Mouse (Mus musculus) embryonic facial prominence, embryonic 15.5 days (tissue): ENCODE data around the gene Zfp579. TPM values are rescaled to one million over a fixed set of nuclear protein-coding genes. Genes with fewer than 3 reads are reported as not detected.
"Not testable (repeated sequence)": the region's sequence is repeated elsewhere in the genome, so short reads cannot be mapped to it uniquely, and the experiment has no call there.

Source experiments
- ATAC-seq: fragments of 200-750 bp; cut with Nextera tagmentation; 2 replicates; pipeline ENCODE4 v1.8.0; 2017; ENCODE audit warnings: low read depth, moderate TSS enrichment; ENCODE audit not compliant: insufficient number of reproducible peaks, low FRiP score, low TSS enrichment
- H3K27ac ChIP-seq: fragments of 300-500 bp; sonication (generic); replicated peaks from 2 replicates; pipeline ENCODE4 v1.5.1; 2015; ENCODE audit warnings: mild to moderate bottlenecking, inconsistent platforms
- H3K27me3 ChIP-seq: fragments of 300-500 bp; sonication (generic); 2 replicates; pipeline ENCODE4 v1.6.1; 2015; ENCODE audit warnings: inconsistent platforms
- H3K36me3 ChIP-seq: fragments of 300-500 bp; sonication (generic); 2 replicates; pipeline ENCODE4 v1.6.1; 2015; ENCODE audit warnings: mild to moderate bottlenecking, inconsistent platforms
- H3K4me1 ChIP-seq: fragments of 300-500 bp; sonication (generic); 2 replicates; pipeline ENCODE4 v1.6.1; 2015; ENCODE audit warnings: inconsistent platforms
- H3K4me2 ChIP-seq: fragments of 300-500 bp; sonication (generic); replicated peaks from 2 replicates; pipeline ENCODE4 v1.6.1; 2015; ENCODE audit warnings: mild to moderate bottlenecking, inconsistent platforms
- H3K4me3 ChIP-seq: fragments of 300-500 bp; sonication (generic); replicated peaks from 2 replicates; pipeline ENCODE4 v1.5.1; 2015; ENCODE audit warnings: mild to moderate bottlenecking, inconsistent platforms
- H3K9ac ChIP-seq: fragments of 300-500 bp; sonication (generic); 2 replicates; pipeline ENCODE4 v1.6.1; 2015; ENCODE audit warnings: inconsistent platforms
- H3K9me3 ChIP-seq: fragments of 300-500 bp; sonication (generic); replicated peaks from 2 replicates; pipeline ENCODE4 v1.6.1; 2016; ENCODE audit warnings: inconsistent platforms
- WGBS: fragments of 180-500 bp; shearing (Covaris S2); methylation state at CpG from one replicate; pipeline ENCODE4 v1.1.7; 2015; 5-methylcytosine and 5-hydroxymethylcytosine counted together
- polyA plus RNA-seq: library from polyadenylated mRNA; unstranded; fragments of >200 nt; fragmentation: Nextera tagmentation; extraction: Ambion mirVana; gene quantifications from 2 replicates; pipeline ENCODE4 v1.2.1, GENCODE M21; 2015

Zfp579 gene
- polyA plus RNA-seq, 1 experiment from 2014 or later, result 35.0 TPM

- no peaks in the 10 kb centered on the region for H3K27me3 ChIP-seq
- H3K9me3 ChIP-seq, result no peaks in the 10 kb centered on the region
- peak within 1 kb of the TSS; percentile 54 for H3K4me2 ChIP-seq
- peak; percentile 87 for ATAC-seq
- WGBS, result under 1% methylated on average over 61 of the region's 76 CpGs
- peak within 1 kb of the TSS; percentile 84 for H3K9ac ChIP-seq
- peak within 1 kb of the TSS; percentile 74 for H3K4me3 ChIP-seq
- H3K27ac ChIP-seq, result peak within 1 kb of the TSS; percentile 99
- peaks cover 35% of the 10 kb centered on the region for H3K36me3 ChIP-seq
- no peaks in the 10 kb centered on the region for H3K4me1 ChIP-seq
Observed at GRCm38 (mm10) chr7:5015118-5016001, 19.4 kb upstream of the Zfp579 start, which contains the start of gene Gm44973. TSS of gene Gm44973 (plus strand) at chr7:5015496.

- peak within 1 kb of the TSS; percentile 74 for H3K4me3 ChIP-seq
- H3K36me3 ChIP-seq, result peaks cover 44% of the 10 kb centered on the region
- H3K9me3 ChIP-seq, result no peaks in the 10 kb centered on the region
- H3K27ac ChIP-seq, result peak within 1 kb of the TSS; percentile 99
- ATAC-seq, result peak; percentile 88
- peak within 1 kb of the TSS; percentile 84 for H3K9ac ChIP-seq
- peak within 1 kb of the TSS; percentile 54 for H3K4me2 ChIP-seq
- H3K27me3 ChIP-seq, result no peaks in the 10 kb centered on the region
- WGBS, result under 1% methylated on average over 42 of the region's 42 CpGs
- H3K4me1 ChIP-seq, result no peaks in the 10 kb centered on the region
Observed at GRCm38 (mm10) chr7:5014251-5015117, 18.5 kb upstream of the Zfp579 start, which contains the start of the genes Zfp524 and Fiz1. TSS of gene Zfp524 (plus strand) at chr7:5014415. TSS of gene Fiz1 (minus strand) at chr7:5014697.

GRCm38 (mm10) chr7:5012681-5013513 lies 16.9 kb upstream of the Zfp579 start:
- H3K27ac ChIP-seq, result no peak overlapping the region
- H3K4me3 ChIP-seq, result no peak overlapping the region
- no peak overlapping the region for H3K9ac ChIP-seq
- WGBS, result 90% methylated on average over 27 of the region's 27 CpGs
- no peaks in the 10 kb centered on the region for H3K9me3 ChIP-seq
- no peaks in the 10 kb centered on the region for H3K4me1 ChIP-seq
- no peaks in the 10 kb centered on the region for H3K27me3 ChIP-seq
- no peak for ATAC-seq
- H3K4me2 ChIP-seq, result peak overlapping the region; percentile 54; the same call in 1 of the 2 replicates
- H3K36me3 ChIP-seq, result peaks cover 56% of the 10 kb centered on the region

- Histone ChIP-seq H3K36me3 (peaks cover 63% of the 10 kb centered on the region), H3K27ac (no peak overlapping the region), H3K4me3 (no peak overlapping the region), H3K4me2 (no peak overlapping the region), H3K27me3 (no peaks in the 10 kb centered on the region), H3K9me3 (no peaks in the 10 kb centered on the region), H3K9ac (no peak overlapping the region), H3K4me1 (no peaks in the 10 kb centered on the region)
- 95% methylated on average over 26 of the region's 26 CpGs for WGBS
- ATAC-seq, result 0 out of 2 replicates have a peak, but pooled peaks have one; percentile 2
Observed at GRCm38 (mm10) chr7:5008229-5008628, 12.3 kb upstream of the Zfp579 start.

- H3K27me3 ChIP-seq, H3K9me3 ChIP-seq, H3K4me2 ChIP-seq, H3K4me3 ChIP-seq, ATAC-seq, H3K9ac ChIP-seq, H3K4me1 ChIP-seq, H3K27ac ChIP-seq: not testable (repeated sequence)
- 65% methylated on average over 8 of the region's 8 CpGs for WGBS
- peaks cover 13% of the 10 kb centered on the region for H3K36me3 ChIP-seq
Observed at GRCm38 (mm10) chr7:5002876-5003275, 6.9 kb upstream of the Zfp579 start.

GRCm38 (mm10) chr7:4999876-5000275 lies 3.9 kb upstream of the Zfp579 start:
- H3K27me3 ChIP-seq, result no peaks in the 10 kb centered on the region
- no peak overlapping the region for H3K4me2 ChIP-seq
- H3K27ac ChIP-seq, result no peak overlapping the region
- H3K9me3 ChIP-seq, result no peaks in the 10 kb centered on the region
- no peak for ATAC-seq
- no peak overlapping the region for H3K9ac ChIP-seq
- 60% methylated on average over 2 of the region's 2 CpGs for WGBS
- no peak overlapping the region for H3K4me3 ChIP-seq
- H3K36me3 ChIP-seq, result no peaks in the 10 kb centered on the region
- H3K4me1 ChIP-seq, result peaks cover 14% of the 10 kb centered on the region

- H3K27ac ChIP-seq, result 0 out of 2 replicates have a peak overlapping the region, but pooled peaks have one; percentile 74
- ATAC-seq, result no peak
- H3K27me3 ChIP-seq, result no peaks in the 10 kb centered on the region
- H3K4me2 ChIP-seq, result peak overlapping the region; percentile 75
- peaks cover 28% of the 10 kb centered on the region for H3K4me1 ChIP-seq
- WGBS, result 49% methylated on average over 6 of the region's 8 CpGs
- H3K36me3 ChIP-seq, result peaks cover 22% of the 10 kb centered on the region
- H3K9me3 ChIP-seq, result no peaks in the 10 kb centered on the region
- no peak overlapping the region for H3K9ac ChIP-seq
- H3K4me3 ChIP-seq, result peak overlapping the region; percentile 78
Observed at GRCm38 (mm10) chr7:4996934-4997333, 976 bp upstream of the Zfp579 start.

- H3K4me3 ChIP-seq, result peak overlapping the region; percentile 78
- peak overlapping the region; percentile 65; the same call in 1 of the 2 replicates for H3K27ac ChIP-seq
- no peaks in the 10 kb centered on the region for H3K9me3 ChIP-seq
- H3K27me3 ChIP-seq, result no peaks in the 10 kb centered on the region
- WGBS, result 6% methylated on average over 19 of the region's 19 CpGs
- H3K36me3 ChIP-seq, result peaks cover 30% of the 10 kb centered on the region
- H3K9ac ChIP-seq, result peak overlapping the region; percentile 72
- peak overlapping the region; percentile 75 for H3K4me2 ChIP-seq
- peak; percentile 51; the same call in 1 of the 2 replicates for ATAC-seq
- H3K4me1 ChIP-seq, result peaks cover 28% of the 10 kb centered on the region
Observed at GRCm38 (mm10) chr7:4995268-4996002, 523 bp downstream of the Zfp579 start.

- H3K9me3 ChIP-seq, result no peaks in the 10 kb centered on the region
- 56% methylated on average over 59 of the region's 59 CpGs for WGBS
Observed at GRCm38 (mm10) chr7:4993999-4994788, 1.8 kb downstream of the Zfp579 start.

More at GRCm38 (mm10) chr7:4993999-4994788, 1.8 kb downstream of the Zfp579 start:
- H3K4me1 ChIP-seq, result peaks cover 28% of the 10 kb centered on the region
- H3K36me3 ChIP-seq, result peaks cover 30% of the 10 kb centered on the region
- no peak overlapping the region for H3K27ac ChIP-seq
- no peak overlapping the region for H3K9ac ChIP-seq
- no peaks in the 10 kb centered on the region for H3K27me3 ChIP-seq
- peak overlapping the region; percentile 75 for H3K4me2 ChIP-seq
- ATAC-seq, result no peak
- peak overlapping the region; percentile 78 for H3K4me3 ChIP-seq
